25 mouse cellular contexts compared by ENCODE assay signal in genomic region chr6:97885606-97886005, GRCm38 (mm10).
DNase-seq lines count a peak whose midpoint lies in the region.
"Had no signal": no experiment of that assay in that cellular context is flagged by ENCODE, and none has a peak within 500 bp of the region (broad histone marks: within the 10 kb centered on the region; RNA-seq: fewer than 3 reads in every experiment).

No protein-coding gene starts in this region.

- H3K4me1 ChIP-seq in heart, embryonic 10.5 days, result peaks cover 52% of the 10 kb centered on the region
- H3K4me1 ChIP-seq: embryonic facial prominence, embryonic 15.5 days had no signal

- no peaks in the 10 kb centered on the region for H3K27me3 ChIP-seq in heart, embryonic 10.5 days (ENCODE audit: insufficient read depth, poor library complexity, severe bottlenecking)
- H3K27me3 ChIP-seq: embryonic facial prominence, embryonic 15.5 days; forebrain, embryonic 15.5 days; heart, embryonic 12.5 days; kidney, embryonic 15.5 days; limb, embryonic 13.5 days; neural tube, embryonic 13.5 days had no signal

- H3K4me3 ChIP-seq in heart, embryonic 10.5 days, result no peak overlapping the region
- H3K4me3 ChIP-seq: embryonic facial prominence, embryonic 15.5 days; forebrain, embryonic 15.5 days; heart, embryonic 12.5 days; kidney, embryonic 15.5 days; limb, embryonic 13.5 days; midbrain, embryonic 10.5 days; myocyte; neural tube, embryonic 13.5 days had no signal

- 78% methylated on average over 3 of the region's 3 CpGs for WGBS in heart, embryonic 10.5 days

- no peaks in the 10 kb centered on the region for H3K9me3 ChIP-seq in heart, embryonic 10.5 days
- H3K9me3 ChIP-seq: embryonic facial prominence, embryonic 15.5 days; forebrain, embryonic 15.5 days; heart, embryonic 12.5 days; kidney, embryonic 15.5 days; limb, embryonic 13.5 days; midbrain, embryonic 10.5 days; neural tube, embryonic 13.5 days had no signal

- intact Hi-C loops in heart, postnatal 10 days (cut with DNase I), result no loop called here

- DNase-seq in embryo, embryonic 10 days (ENCODE audit: low spot score), result peak; percentile 21
- DNase-seq in embryo, embryonic 11 days, result no peak
- no peak for DNase-seq in heart, embryonic 10.5 days (ENCODE audit: low spot score)
- no peak for DNase-seq in heart, postnatal 10 days
- DNase-seq in lung, postnatal 36 days, result peak; percentile 39
- no peak for DNase-seq in lung, postnatal 4 days
- peak; percentile 37 for DNase-seq in brain, adult 2 months (ENCODE audit: low read depth, low spot score)
- DNase-seq in cerebellum, adult 9-11 months, result no peak
- DNase-seq: adrenal gland, postnatal 36 days; cerebellum, adult 11 months; cerebellum, postnatal 10 days; kidney, adult 11 months; kidney, postnatal 36 days; lung, embryonic 14.5 days; thymus, adult 18-20 months; thymus, postnatal 36 days had no signal

- H3K27ac ChIP-seq in heart, embryonic 10.5 days, result peak overlapping the region; percentile 64; the same call in 1 of the 2 replicates
- H3K27ac ChIP-seq: embryonic facial prominence, embryonic 15.5 days; forebrain, embryonic 15.5 days; kidney, embryonic 15.5 days; limb, embryonic 13.5 days; liver, embryonic 14.5 days; midbrain, embryonic 10.5 days; neural tube, embryonic 13.5 days had no signal

- H3K36me3 ChIP-seq in heart, embryonic 10.5 days, result no peaks in the 10 kb centered on the region
- H3K36me3 ChIP-seq: embryonic facial prominence, embryonic 15.5 days; forebrain, embryonic 15.5 days; heart, embryonic 12.5 days; kidney, embryonic 15.5 days; limb, embryonic 13.5 days; midbrain, embryonic 10.5 days; neural tube, embryonic 13.5 days had no signal

Comparison
In these comparisons a context has a peak if more than half of its experiments do, and no peak if none do; other contexts are left out.
1. DNase-seq: peak in embryo, embryonic 10 days (single experiment), lung, postnatal 36 days (single experiment) and brain, adult 2 months (single experiment); none in embryo, embryonic 11 days (single experiment), heart, embryonic 10.5 days (single experiment), heart, postnatal 10 days (0 of 2), lung, postnatal 4 days (0 of 2) and cerebellum, adult 9-11 months (single experiment).